Mouse (Mus musculus) ES-Bruce4 (cell line): Measurements from ENCODE around the gene Rabep1. TPM values are rescaled to one million over a fixed set of nuclear protein-coding genes. Genes with fewer than 3 reads are reported as not detected.
"Not testable (repeated sequence)": the region's sequence is repeated elsewhere in the genome, so short reads cannot be mapped to it uniquely, and the experiment has no call there.

Source experiments
- H3K27ac ChIP-seq: 2 replicates; pipeline ENCODE4 v1.5.1; 2012; ENCODE audit warnings: low read length, inconsistent platforms; ENCODE audit not compliant: insufficient read depth
- H3K27me3 ChIP-seq: 2 replicates; pipeline ENCODE4 v1.6.1; 2012; ENCODE audit warnings: mild to moderate bottlenecking, low read length, inconsistent platforms; ENCODE audit not compliant: control insufficient read depth, poor library complexity, insufficient read depth, severe bottlenecking
- H3K36me3 ChIP-seq: 2 replicates; pipeline ENCODE4 v1.6.1; 2012; ENCODE audit warnings: inconsistent platforms, mild to moderate bottlenecking, low read length, moderate library complexity; ENCODE audit not compliant: control insufficient read depth, poor library complexity, insufficient read depth, severe bottlenecking
- H3K4me1 ChIP-seq: one replicate; pipeline ENCODE4 v1.8.1; 2011; ENCODE audit warnings: low read length; ENCODE audit not compliant: control insufficient read depth, insufficient read depth
- H3K4me3 ChIP-seq: 2 replicates; pipeline ENCODE4 v1.5.1; 2011; ENCODE audit warnings: low read depth, mild to moderate bottlenecking, low read length
- H3K9ac ChIP-seq: 2 replicates; pipeline ENCODE4 v1.6.1; 2012; ENCODE audit warnings: low read depth, mild to moderate bottlenecking, inconsistent platforms; ENCODE audit not compliant: poor library complexity, severe bottlenecking
- H3K9me3 ChIP-seq: replicated peaks from 2 replicates; pipeline ENCODE4 v1.6.1; 2012; ENCODE audit warnings: mild to moderate bottlenecking, low read length, inconsistent platforms; ENCODE audit not compliant: control insufficient read depth, poor library complexity, insufficient read depth, severe bottlenecking
- CTCF ChIP-seq: IDR thresholded peaks from one replicate; pipeline ENCODE4 v1.8.1; 2011; ENCODE audit warnings: low read depth, low read length
- EP300 ChIP-seq: IDR thresholded peaks from 2 replicates; pipeline ENCODE4 v1.6.1; 2011; ENCODE audit warnings: low read depth, low read length; ENCODE audit not compliant: insufficient read depth
- POLR2A ChIP-seq: IDR thresholded peaks from one replicate; pipeline ENCODE4 v1.8.1; 2011; ENCODE audit warnings: low read length; ENCODE audit not compliant: insufficient read depth
- polyA plus RNA-seq: library from polyadenylated mRNA; stranded (reverse); fragments of >200 nt; gene quantifications from 2 replicates; pipeline ENCODE4 v1.2.4, GENCODE M21; 2011; ENCODE audit warnings: low read depth; ENCODE audit not compliant: missing spikeins, insufficient read depth, insufficient read length

The Rabep1 gene
- polyA plus RNA-seq, 1 experiment = 50.9 TPM

- Histone ChIP-seq H3K27me3 (no peaks in the 10 kb centered on the region), H3K36me3 (peaks cover 15% of the 10 kb centered on the region), H3K27ac (no peak overlapping the region), H3K4me3 (no peak overlapping the region), H3K9me3 (no peaks in the 10 kb centered on the region), H3K9ac (no peak overlapping the region), H3K4me1 (no peaks in the 10 kb centered on the region)
- TF ChIP-seq EP300 = no peak
- TF ChIP-seq POLR2A = no peak
- TF ChIP-seq CTCF = no peak
These were observed 53.1 kb downstream of the Rabep1 start for GRCm38 (mm10) chr11:70897680-70898079.

- H3K27ac ChIP-seq, H3K4me3 ChIP-seq, H3K9ac ChIP-seq, H3K9me3 ChIP-seq, H3K27me3 ChIP-seq, H3K4me1 ChIP-seq: not testable (repeated sequence)
- peaks cover 15% of the 10 kb centered on the region for H3K36me3 ChIP-seq
These were observed 53.6 kb downstream of the Rabep1 start for GRCm38 (mm10) chr11:70898182-70898581.

- H3K36me3 ChIP-seq = peaks cover 7% of the 10 kb centered on the region
- TF ChIP-seq CTCF (no peak), POLR2A (no peak), EP300 (no peak)
- H3K4me1 ChIP-seq = no peaks in the 10 kb centered on the region
- no peak overlapping the region for H3K4me3 ChIP-seq
- H3K9ac ChIP-seq = no peak overlapping the region
- H3K27ac ChIP-seq = no peak overlapping the region
- no peaks in the 10 kb centered on the region for H3K27me3 ChIP-seq
- no peaks in the 10 kb centered on the region; the same call in 1 of the 2 replicates for H3K9me3 ChIP-seq
These were observed 62.1 kb downstream of the Rabep1 start for GRCm38 (mm10) chr11:70906681-70907080.

- Histone ChIP-seq H3K36me3 (peaks cover 5% of the 10 kb centered on the region), H3K9ac (no peak overlapping the region), H3K4me1 (no peaks in the 10 kb centered on the region), H3K27me3 (no peaks in the 10 kb centered on the region), H3K9me3 (no peaks in the 10 kb centered on the region; the same call in 1 of the 2 replicates), H3K4me3 (no peak overlapping the region), H3K27ac (no peak overlapping the region)
- TF ChIP-seq POLR2A = no peak
- TF ChIP-seq EP300 = no peak
- TF ChIP-seq CTCF = no peak
These were observed 66.7 kb downstream of the Rabep1 start for GRCm38 (mm10) chr11:70911323-70911722.

- H3K4me3 ChIP-seq = no peak overlapping the region
- H3K36me3 ChIP-seq = peaks cover 7% of the 10 kb centered on the region
- no peak overlapping the region for H3K27ac ChIP-seq
- H3K9ac ChIP-seq = no peak overlapping the region
- H3K27me3 ChIP-seq = no peaks in the 10 kb centered on the region
- TF ChIP-seq CTCF = no peak
- no peak for TF ChIP-seq EP300
- no peak for TF ChIP-seq POLR2A
- no peaks in the 10 kb centered on the region; the same call in 1 of the 2 replicates for H3K9me3 ChIP-seq
- H3K4me1 ChIP-seq = no peaks in the 10 kb centered on the region
These were observed 67.3 kb downstream of the Rabep1 start for GRCm38 (mm10) chr11:70911920-70912319.

- H3K36me3 ChIP-seq = peaks cover 13% of the 10 kb centered on the region
These were observed 73.3 kb downstream of the Rabep1 start for GRCm38 (mm10) chr11:70917896-70918295.

More at GRCm38 (mm10) chr11:70917896-70918295, 73.3 kb downstream of the Rabep1 start:
- Histone ChIP-seq H3K9ac (no peak overlapping the region), H3K27ac (no peak overlapping the region), H3K4me3 (no peak overlapping the region), H3K9me3 (no peaks in the 10 kb centered on the region), H3K4me1 (no peaks in the 10 kb centered on the region), H3K27me3 (no peaks in the 10 kb centered on the region)
- TF ChIP-seq EP300 (no peak), POLR2A (no peak), CTCF (no peak)
